Mouse (Mus musculus) 3T3-L1 (cell line): ENCODE results near the gene Stau1.

ENCODE experiments used
- DNase-seq: peaks from one replicate; pipeline ENCODE4 v3.0.0-alpha.2; 2015; ENCODE audit warnings: low read depth, low spot score

The Stau1 gene

GRCm38 (mm10) chr2:166990861-166991260 is 5.2 kb downstream of the Stau1 start:
- no peak for DNase-seq

DNA sequence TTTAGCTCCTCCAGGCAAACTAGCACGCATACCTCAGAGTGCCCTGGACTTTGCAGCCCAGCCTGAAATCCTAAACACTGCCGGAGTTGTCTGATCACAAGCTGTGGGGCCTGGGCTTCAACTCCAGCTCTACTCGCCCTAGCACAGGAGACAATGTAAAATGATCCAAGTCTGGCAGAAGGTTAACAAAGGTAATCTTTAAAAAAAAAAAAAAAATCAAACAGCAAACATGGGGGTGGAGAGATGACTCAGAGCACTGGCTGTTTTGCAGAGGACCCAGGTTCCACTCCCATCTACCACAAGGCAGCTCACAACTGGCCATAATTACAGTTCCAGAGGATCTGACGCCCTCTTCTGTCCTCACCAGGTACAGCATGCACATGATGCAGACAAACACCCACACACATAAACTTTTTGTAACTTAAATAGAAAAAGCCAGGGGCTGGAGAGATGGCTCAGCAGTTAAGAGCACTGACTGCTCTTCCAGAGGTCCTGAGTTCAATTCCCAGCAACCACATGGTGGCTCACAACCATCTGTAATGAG is 12.7 kb downstream of the Stau1 start:
- DNase-seq, result no peak

DNA sequence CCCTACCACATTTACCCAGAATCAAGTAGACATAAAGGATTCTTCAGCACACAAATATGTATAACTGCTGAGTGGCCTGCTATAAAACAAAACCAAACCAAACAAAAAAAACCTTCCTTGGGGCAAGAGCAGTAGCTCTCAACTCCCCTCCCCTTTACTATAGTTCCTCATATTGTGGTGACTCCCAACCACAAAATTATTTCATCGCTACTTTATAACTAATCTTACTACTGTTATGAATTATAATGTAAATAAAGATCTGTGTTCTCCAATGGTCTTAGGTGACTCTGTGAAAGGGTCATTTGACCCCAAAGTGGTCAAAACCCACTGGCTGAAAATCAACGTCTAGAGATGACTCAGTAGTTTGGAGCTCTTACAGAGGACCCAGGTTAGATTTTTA is 15.9 kb downstream of the Stau1 start:
- DNase-seq, result no peak

DNA sequence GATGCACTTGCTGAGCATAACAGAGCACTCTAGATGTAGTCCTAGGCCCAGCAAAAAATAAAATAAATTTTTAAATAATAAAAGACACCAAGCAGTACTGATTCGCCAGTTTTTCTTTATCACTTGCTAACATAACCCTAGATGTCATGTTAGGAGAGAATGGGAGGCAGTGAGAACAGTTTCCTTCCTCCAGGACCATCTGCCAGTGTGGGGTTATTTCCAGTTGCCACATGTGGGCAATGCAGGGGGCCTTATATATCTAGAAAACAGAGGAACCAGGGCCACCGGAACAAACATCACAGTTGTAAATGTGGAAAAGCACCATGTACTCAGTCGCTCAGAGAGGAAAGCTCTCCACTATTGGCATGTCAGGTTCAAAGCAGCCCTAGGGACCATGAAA is 18.6 kb downstream of the Stau1 start:
- no peak for DNase-seq

GRCm38 (mm10) chr2:166976356-166976755 is 19.7 kb downstream of the Stau1 start:
- no peak for DNase-seq

- no peak for DNase-seq
Measured at GRCm38 (mm10) chr2:166974177-166974872, 21.8 kb downstream of the Stau1 start.

- peak; percentile 83 for DNase-seq
Measured at GRCm38 (mm10) chr2:166973153-166973552, 22.9 kb downstream of the Stau1 start.

DNA sequence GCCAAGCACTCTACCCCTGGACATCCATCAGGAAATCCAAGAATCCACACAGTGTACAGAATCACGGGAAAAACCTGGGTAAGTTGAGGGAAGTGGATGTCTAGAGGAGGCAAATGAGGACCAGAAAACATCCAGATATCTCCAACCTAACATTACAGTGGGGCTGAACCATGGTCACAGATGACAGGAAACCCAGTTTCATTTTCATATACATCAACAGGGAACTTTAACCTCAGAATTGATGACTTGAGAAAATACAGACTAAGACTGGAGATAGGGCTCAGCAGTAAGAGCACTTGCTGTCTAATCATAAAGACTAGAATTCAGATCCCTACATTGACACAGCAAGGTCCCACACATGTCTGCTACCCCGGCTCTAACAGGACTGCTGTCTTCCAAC is 31.3 kb downstream of the Stau1 start:
- no peak for DNase-seq

GRCm38 (mm10) chr2:166963257-166963656 is 32.8 kb downstream of the Stau1 start:
- DNase-seq, result no peak

- DNase-seq, result no peak
Measured at GRCm38 (mm10) chr2:166960648-166961330, 35.3 kb downstream of the Stau1 start.

DNA sequence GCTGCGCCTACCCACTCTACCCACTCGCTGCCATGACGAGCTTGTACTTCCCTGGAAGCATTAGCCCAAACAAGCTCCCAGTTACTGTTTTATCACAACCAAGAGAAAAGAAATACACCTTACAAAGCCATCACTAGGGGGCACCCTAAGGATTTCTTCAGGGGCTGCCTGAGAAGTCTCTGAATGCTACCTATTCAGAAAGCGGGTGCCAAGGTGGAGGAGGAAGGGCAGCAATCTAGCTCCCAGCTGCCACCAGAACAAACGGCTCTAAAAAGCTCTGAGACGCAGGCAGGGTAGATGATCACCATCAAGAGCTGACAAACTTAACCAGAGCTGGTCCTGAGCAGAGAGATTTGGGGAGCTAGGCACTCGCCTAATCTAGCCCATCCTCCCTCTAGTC is 39.3 kb downstream of the Stau1 start:
- DNase-seq, result peak; percentile 82

GRCm38 (mm10) chr2:166952151-166952550 is 43.9 kb downstream of the Stau1 start:
- no peak for DNase-seq

DNA sequence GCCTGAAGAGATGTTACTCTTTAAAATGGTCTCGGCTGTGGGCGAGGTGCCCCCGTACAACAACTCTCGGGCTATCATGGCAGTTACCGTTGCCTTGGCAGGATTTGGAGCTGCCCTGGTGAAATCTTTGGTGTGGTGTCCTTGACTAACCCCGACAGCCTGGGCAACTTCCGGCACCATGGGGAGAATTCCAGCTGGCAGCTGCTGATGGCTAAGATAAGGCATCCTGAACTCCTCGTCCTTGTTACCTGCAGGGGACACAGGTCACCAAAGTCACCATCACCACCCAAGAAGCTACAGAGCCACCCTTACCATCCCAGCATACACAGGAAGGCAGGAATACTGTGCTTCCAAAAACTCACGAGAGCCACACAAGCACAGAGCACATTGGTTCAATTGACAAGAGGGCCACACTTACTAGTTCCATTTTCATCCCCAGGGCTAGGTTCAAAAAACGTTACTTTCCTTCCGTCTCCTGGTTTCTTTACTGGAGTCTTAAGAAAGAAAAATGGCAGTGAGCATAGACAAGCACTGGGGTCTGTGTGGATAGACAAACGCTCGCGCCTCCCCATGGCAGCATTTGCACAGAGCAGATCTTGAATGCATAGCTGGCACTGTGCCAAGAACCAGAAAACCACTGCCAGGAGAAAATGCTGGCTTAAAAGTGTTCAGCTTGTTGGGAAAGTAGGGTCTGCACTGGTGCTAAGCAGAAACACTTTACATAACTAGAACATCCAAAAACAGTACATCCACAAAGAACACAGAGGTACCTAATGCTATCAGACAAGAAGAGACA is 45.0 kb downstream of the Stau1 start:
- DNase-seq, result peak; percentile 32

DNA sequence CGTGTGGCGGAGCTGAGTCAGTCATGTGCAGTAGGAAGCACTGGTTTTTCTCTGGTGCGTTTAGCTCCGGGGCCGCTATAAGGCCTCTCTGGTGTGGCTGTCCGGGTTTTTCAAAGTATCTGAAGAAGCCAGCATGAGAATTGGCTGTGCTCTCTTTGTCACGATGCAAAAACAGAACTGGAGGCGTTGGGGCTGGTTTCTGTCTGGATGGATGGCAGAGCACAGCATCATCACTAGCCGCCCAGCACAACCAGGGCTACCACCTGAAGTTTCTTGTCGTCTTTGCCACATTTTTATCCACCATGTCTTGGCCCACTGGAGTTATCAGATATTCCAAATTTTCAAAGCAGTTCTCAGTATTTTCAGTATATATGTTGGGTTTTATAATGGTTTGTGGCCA is 47.2 kb downstream of the Stau1 start:
- no peak for DNase-seq

DNA sequence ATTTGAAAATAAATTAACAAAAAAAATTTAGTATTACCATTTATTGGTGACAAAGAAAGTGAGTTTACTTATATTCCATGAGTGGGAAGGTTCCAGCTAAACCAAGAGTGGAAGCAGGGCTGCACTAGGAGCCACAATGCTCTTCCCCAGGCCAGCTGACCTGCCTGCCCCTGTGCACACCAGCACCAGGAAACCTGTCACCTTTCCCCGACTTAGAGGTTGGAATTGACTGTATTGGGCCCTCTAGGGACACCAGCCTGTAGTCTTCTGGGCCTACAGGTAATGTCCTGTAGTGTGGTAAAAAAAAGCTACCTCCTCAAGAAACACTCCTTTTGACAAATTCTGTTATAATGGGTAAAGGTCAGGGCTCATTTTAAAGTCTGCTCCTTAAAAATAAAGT is 47.9 kb downstream of the Stau1 start:
- no peak for DNase-seq

DNA sequence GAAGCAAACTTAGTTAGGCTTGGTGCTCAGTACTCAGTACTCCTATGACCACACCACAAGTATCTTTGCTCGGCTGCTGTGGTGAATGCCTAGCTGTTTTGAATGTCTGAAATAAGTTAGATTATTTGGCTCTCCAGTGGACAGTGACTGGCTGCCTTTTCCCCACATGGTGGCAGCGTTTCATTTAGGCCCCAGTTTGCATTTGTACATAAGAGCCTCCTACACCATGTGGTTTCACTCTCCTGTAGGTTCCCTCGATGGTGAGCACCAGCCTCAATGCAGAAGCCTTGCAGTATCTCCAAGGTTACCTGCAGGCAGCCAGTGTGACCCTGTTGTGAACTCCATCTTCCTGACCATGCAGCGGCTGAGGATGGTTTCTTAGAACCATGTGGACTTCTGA is 50.6 kb downstream of the Stau1 start:
- peak; percentile 81 for DNase-seq

DNA sequence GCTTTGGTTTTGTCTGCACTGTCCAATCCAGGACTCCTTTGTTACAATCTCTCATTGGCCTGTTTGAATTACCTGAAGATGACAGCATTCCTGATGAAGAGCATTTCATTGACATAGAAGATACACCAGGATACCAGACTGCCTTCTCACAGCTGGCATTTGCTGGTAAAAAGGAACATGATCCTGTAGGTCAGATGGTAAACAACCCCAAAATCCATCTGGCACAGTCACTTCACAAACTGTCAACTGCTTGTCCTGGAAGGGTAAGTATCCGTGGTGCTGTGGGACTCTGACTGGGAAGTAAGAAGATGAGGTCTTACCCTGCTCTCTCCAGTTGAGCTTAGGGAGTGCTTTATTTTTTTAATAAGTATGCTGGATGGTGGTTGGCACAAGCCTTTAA is 51.8 kb downstream of the Stau1 start:
- DNase-seq, result no peak

GRCm38 (mm10) chr2:166943146-166943545 is 53.0 kb downstream of the Stau1 start:
- DNase-seq, result peak; percentile 68

DNA sequence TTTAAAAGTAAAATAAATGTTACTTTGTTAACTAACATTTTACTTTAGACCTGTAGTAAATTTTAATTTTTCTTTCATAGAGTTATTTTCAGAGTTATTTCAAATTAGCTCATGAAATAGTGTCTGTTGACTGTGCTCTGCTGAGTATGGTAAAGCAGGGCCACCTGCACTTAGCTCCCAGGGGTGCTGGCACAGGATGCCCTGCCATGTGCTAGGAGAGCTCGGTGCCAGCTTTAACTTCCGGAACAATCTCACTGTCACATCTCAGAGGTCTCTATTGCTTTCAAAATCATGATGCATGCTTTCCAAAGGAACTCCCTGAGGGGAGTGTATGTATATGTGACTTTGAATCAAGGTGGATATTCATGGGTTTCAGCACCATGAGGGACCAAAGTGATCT is 59.9 kb downstream of the Stau1 start:
- DNase-seq, result no peak

GRCm38 (mm10) chr2:166935582-166935981 is 60.5 kb downstream of the Stau1 start:
- DNase-seq, result no peak

GRCm38 (mm10) chr2:166934416-166934815 is 61.7 kb downstream of the Stau1 start:
- DNase-seq, result no peak

DNA sequence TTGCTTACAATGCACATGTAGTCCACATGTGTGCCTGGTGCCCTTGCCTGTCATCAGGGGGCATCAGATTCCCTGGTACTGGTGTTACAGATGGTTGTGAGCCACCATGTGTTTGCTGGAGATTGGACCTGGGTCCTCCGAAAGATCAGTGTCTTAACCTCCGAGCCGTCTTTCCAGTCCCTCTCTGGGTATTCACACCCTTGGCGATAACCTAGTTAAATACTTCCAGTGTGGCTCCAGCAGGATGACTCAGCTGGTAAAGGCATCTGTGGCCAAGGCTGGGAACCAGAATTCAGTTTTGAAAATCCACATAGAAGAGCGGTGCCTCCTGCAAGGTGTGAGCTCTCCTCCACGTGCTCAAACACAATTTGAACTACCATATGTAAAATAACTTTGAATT is 62.2 kb downstream of the Stau1 start:
- DNase-seq, result no peak
